Mouse (Mus musculus) testis, adult 2 months (tissue): Measurements from ENCODE around the gene Itpripl1. TPM values are rescaled to one million over a fixed set of nuclear protein-coding genes. Genes with fewer than 3 reads are reported as not detected.
"Not testable (repeated sequence)": the region's sequence is repeated elsewhere in the genome, so short reads cannot be mapped to it uniquely, and the experiment has no call there.

Experiments
- H3K27ac ChIP-seq: fragments of 200-500 bp; 2 replicates; pipeline ENCODE4 v1.5.1; 2012; ENCODE audit warnings: low read depth, low read length; ENCODE audit not compliant: control insufficient read depth, insufficient read depth
- H3K27me3 ChIP-seq: fragments of 200-500 bp; 2 replicates; pipeline ENCODE4 v1.6.1; 2012; ENCODE audit warnings: mild to moderate bottlenecking, low read length, moderate library complexity; ENCODE audit not compliant: control insufficient read depth, insufficient read depth
- H3K36me3 ChIP-seq: fragments of 200-500 bp; 2 replicates; pipeline ENCODE4 v1.6.1; 2012; ENCODE audit warnings: mild to moderate bottlenecking, low read length; ENCODE audit not compliant: control insufficient read depth, insufficient read depth
- H3K4me1 ChIP-seq: fragments of 200-500 bp; 2 replicates; pipeline ENCODE4 v1.6.1; 2012; ENCODE audit warnings: low read length; ENCODE audit not compliant: control insufficient read depth, insufficient read depth
- H3K4me3 ChIP-seq: fragments of 200-500 bp; 2 replicates; pipeline ENCODE4 v1.5.1; 2012; ENCODE audit warnings: low read depth, mild to moderate bottlenecking, low read length, moderate library complexity, mixed read lengths; ENCODE audit not compliant: control insufficient read depth
- CTCF ChIP-seq: fragments of 200-500 bp; IDR thresholded peaks from 2 replicates; pipeline ENCODE4 v1.5.1; 2012; ENCODE audit warnings: low read depth, mild to moderate bottlenecking, inconsistent platforms, low read length, moderate library complexity; ENCODE audit not compliant: control insufficient read depth, insufficient read depth, insufficient replicate concordance
- POLR2A ChIP-seq: fragments of 200-500 bp; IDR thresholded peaks from 2 replicates; pipeline ENCODE4 v1.6.1; 2012; ENCODE audit warnings: low read depth, mild to moderate bottlenecking, inconsistent platforms, low read length, moderate library complexity; ENCODE audit not compliant: control insufficient read depth
- polyA plus RNA-seq: library from polyadenylated mRNA; depleted of rRNA; stranded (reverse); fragments of >200 nt; gene quantifications from 2 replicates; pipeline ENCODE4 v1.2.3, GENCODE M21; 2012; rRNA removed

The Itpripl1 gene
- polyA plus RNA-seq, 1 experiment, result 42.2 TPM

GRCm38 (mm10) chr2:127133621-127134461 lies 9.4 kb downstream of the Itpripl1 start, which contains the start of gene Ncaph:
TSS of gene Ncaph (minus strand) at chr2:127133954.
- Histone ChIP-seq H3K4me3 (peak within 1 kb of the TSS; percentile 97), H3K27ac (peak within 1 kb of the TSS; percentile 98), H3K27me3 (no peaks in the 10 kb centered on the region), H3K4me1 (peaks cover 17% of the 10 kb centered on the region), H3K36me3 (no peaks in the 10 kb centered on the region)
- no peak for TF ChIP-seq CTCF
- peak; percentile 93 for TF ChIP-seq POLR2A

DNA sequence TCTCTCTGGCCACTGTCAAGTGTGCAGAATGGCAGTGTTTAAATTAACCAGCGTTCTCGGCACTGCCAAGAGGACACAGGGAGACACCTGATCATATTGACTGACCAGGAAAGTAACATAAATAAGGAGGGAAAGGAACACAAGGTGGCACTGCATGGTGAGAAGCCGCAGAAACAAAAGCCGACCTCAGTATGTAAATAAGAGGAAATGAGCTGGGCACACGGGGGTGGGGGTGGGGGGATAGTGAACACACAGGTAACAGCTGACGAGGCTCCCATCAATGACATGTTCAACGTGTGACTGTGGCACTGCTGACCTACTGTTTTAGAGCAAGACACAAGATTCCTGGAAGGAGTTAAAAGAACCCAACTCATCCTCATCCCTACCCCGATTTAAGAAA lies 11.9 kb downstream of the Itpripl1 start:
- H3K4me3 ChIP-seq, result no peak overlapping the region

GRCm38 (mm10) chr2:127128926-127129325 lies 14.3 kb downstream of the Itpripl1 start:
- Histone ChIP-seq H3K4me1 (peaks cover 11% of the 10 kb centered on the region), H3K4me3 (no peak overlapping the region), H3K27ac (no peak overlapping the region), H3K27me3 (no peaks in the 10 kb centered on the region), H3K36me3 (no peaks in the 10 kb centered on the region; the same call in 1 of the 2 replicates)
- TF ChIP-seq CTCF (no peak), POLR2A (no peak)

More for the DNA sequence above, 11.9 kb downstream of the Itpripl1 start:
- Histone ChIP-seq H3K27me3 (no peaks in the 10 kb centered on the region), H3K4me1 (peaks cover 12% of the 10 kb centered on the region), H3K27ac (no peak overlapping the region), H3K36me3 (no peaks in the 10 kb centered on the region; the same call in 1 of the 2 replicates)
- TF ChIP-seq POLR2A, result no peak
- TF ChIP-seq CTCF, result no peak

- H3K27me3 ChIP-seq, result no peaks in the 10 kb centered on the region
- peaks cover 2% of the 10 kb centered on the region for H3K36me3 ChIP-seq
- H3K4me3 ChIP-seq, result no peak overlapping the region
- H3K4me1 ChIP-seq, result no peaks in the 10 kb centered on the region
- no peak for TF ChIP-seq CTCF
- TF ChIP-seq POLR2A, result no peak
- H3K27ac ChIP-seq, result no peak overlapping the region
Measured at GRCm38 (mm10) chr2:127121591-127122235, 21.5 kb downstream of the Itpripl1 start.

GRCm38 (mm10) chr2:127108986-127109385 lies 34.3 kb downstream of the Itpripl1 start:
- Histone ChIP-seq H3K36me3 (no peaks in the 10 kb centered on the region; the same call in none of the 2 replicates), H3K4me1 (no peaks in the 10 kb centered on the region), H3K4me3 (no peak overlapping the region), H3K27me3 (no peaks in the 10 kb centered on the region), H3K27ac (no peak overlapping the region)
- TF ChIP-seq POLR2A, result no peak
- no peak for TF ChIP-seq CTCF

- Histone ChIP-seq H3K36me3 (no peaks in the 10 kb centered on the region), H3K4me1 (no peaks in the 10 kb centered on the region), H3K27me3 (no peaks in the 10 kb centered on the region), H3K27ac (no peak overlapping the region), H3K4me3 (no peak overlapping the region)
- TF ChIP-seq POLR2A (no peak), CTCF (no peak)
Measured at GRCm38 (mm10) chr2:127092000-127092399, 51.2 kb downstream of the Itpripl1 start.

GRCm38 (mm10) chr2:127090151-127090550 lies 53.1 kb downstream of the Itpripl1 start:
- H3K36me3 ChIP-seq, H3K27me3 ChIP-seq, H3K27ac ChIP-seq, H3K4me3 ChIP-seq, H3K4me1 ChIP-seq: not testable (repeated sequence)

Other genes with a start within 250 kb of the Itpripl1 start
- gene Sppl2a, start 210.2 kb downstream of the Itpripl1 start, polyA plus RNA-seq, result 13.8 and 19.8 TPM in 2 replicates
- 3.1 and 3.5 TPM in 2 replicates for gene Ap4e1, start 134.7 kb downstream of the Itpripl1 start, polyA plus RNA-seq
- 4.2 and 6.5 TPM in 2 replicates for gene Blvra, start 72.8 kb downstream of the Itpripl1 start, polyA plus RNA-seq
- gene Ncaph, start 9.5 kb downstream of the Itpripl1 start, polyA plus RNA-seq, result 6.0 and 6.1 TPM in 2 replicates
- 6.4 and 8.1 TPM in 2 replicates for gene 1810024B03Rik, start 64.8 kb upstream of the Itpripl1 start, polyA plus RNA-seq
- 45.6 and 45.7 TPM in 2 replicates for gene Snrnp200, start 64.9 kb upstream of the Itpripl1 start, polyA plus RNA-seq
- gene Ciao1, start 104.4 kb upstream of the Itpripl1 start, polyA plus RNA-seq, result 24.7 and 28.7 TPM in 2 replicates
- gene Tmem127, start 104.5 kb upstream of the Itpripl1 start, polyA plus RNA-seq, result 54.2 and 64.2 TPM in 2 replicates
- gene Stard7, start 126.8 kb upstream of the Itpripl1 start, polyA plus RNA-seq, result 14.1 and 18.3 TPM in 2 replicates
- gene Dusp2, start 192.7 kb upstream of the Itpripl1 start, polyA plus RNA-seq, result 6.7 and 9.6 TPM in 2 replicates
- not detected in 2 replicates for gene Astl, start 195.2 kb upstream of the Itpripl1 start, polyA plus RNA-seq
- 0.16 and 0.17 TPM in 2 replicates for gene Adra2b, start 219.8 kb upstream of the Itpripl1 start, polyA plus RNA-seq